Mouse (Mus musculus) small intestine, adult 2 months (tissue): Measurements from ENCODE around the gene Slc22a20. TPM values are rescaled to one million over a fixed set of nuclear protein-coding genes. Genes with fewer than 3 reads are reported as not detected.
A peak's percentile ranks its signal among the peaks of the same experiment; 100 is the strongest.

ENCODE experiments used
- H3K27ac ChIP-seq: fragments of 200-500 bp; 2 replicates; pipeline ENCODE4 v1.5.1; 2012; ENCODE audit warnings: low read depth, low read length, control low read depth, inconsistent platforms; ENCODE audit not compliant: insufficient read depth
- H3K27me3 ChIP-seq: fragments of 200-500 bp; 2 replicates; pipeline ENCODE4 v1.6.1; 2012; ENCODE audit warnings: mild to moderate bottlenecking, moderate library complexity, low read length, inconsistent platforms; ENCODE audit not compliant: control insufficient read depth, insufficient read depth
- H3K36me3 ChIP-seq: fragments of 200-500 bp; 2 replicates; pipeline ENCODE4 v1.6.1; 2012; ENCODE audit warnings: mild to moderate bottlenecking, low read length, control low read depth, inconsistent platforms; ENCODE audit not compliant: control insufficient read depth, insufficient read depth
- H3K4me1 ChIP-seq: fragments of 200-500 bp; 2 replicates; pipeline ENCODE4 v1.6.1; 2012; ENCODE audit warnings: low read length, inconsistent platforms, mixed read lengths; ENCODE audit not compliant: control insufficient read depth, insufficient read depth, insufficient read length
- H3K4me3 ChIP-seq: fragments of 200-500 bp; 2 replicates; pipeline ENCODE4 v1.5.1; 2012; ENCODE audit warnings: low read depth, mild to moderate bottlenecking, control low read depth, inconsistent platforms, low read length, moderate library complexity
- CTCF ChIP-seq: fragments of 200-500 bp; IDR thresholded peaks from 2 replicates; pipeline ENCODE4 v1.5.1; 2012; ENCODE audit warnings: low read depth, mild to moderate bottlenecking, control low read depth, inconsistent platforms, low read length, moderate library complexity, mixed read lengths; ENCODE audit not compliant: insufficient replicate concordance, insufficient read length; ENCODE audit errors: extremely low read depth
- POLR2A ChIP-seq: fragments of 200-500 bp; IDR thresholded peaks from 2 replicates; pipeline ENCODE4 v1.6.1; 2012; ENCODE audit warnings: low read depth, mild to moderate bottlenecking, control low read depth, inconsistent platforms, low read length, moderate library complexity
- WGBS: fragments of 180-500 bp; shearing (Covaris S2); methylation state at CpG from one replicate; pipeline ENCODE4 v1.1.7; 2018; 5-methylcytosine and 5-hydroxymethylcytosine counted together
- polyA plus RNA-seq: library from polyadenylated mRNA; depleted of rRNA; stranded (reverse); fragments of >200 nt; gene quantifications from 2 replicates; pipeline ENCODE4 v1.2.3, GENCODE M21; 2012

The Slc22a20 gene
- polyA plus RNA-seq, 1 experiment: 0.08 TPM

GRCm38 (mm10) chr19:5967664-5968063 lies 18.3 kb downstream of the Slc22a20 start:
- Histone ChIP-seq H3K4me1 (peaks cover 14% of the 10 kb centered on the region; the same call in 1 of the 2 replicates), H3K27me3 (no peaks in the 10 kb centered on the region), H3K36me3 (no peaks in the 10 kb centered on the region), H3K4me3 (no peak overlapping the region), H3K27ac (no peak overlapping the region)
- 91% methylated on average over 10 of the region's 10 CpGs for WGBS
- no peak for TF ChIP-seq POLR2A
- TF ChIP-seq CTCF: no peak

DNA sequence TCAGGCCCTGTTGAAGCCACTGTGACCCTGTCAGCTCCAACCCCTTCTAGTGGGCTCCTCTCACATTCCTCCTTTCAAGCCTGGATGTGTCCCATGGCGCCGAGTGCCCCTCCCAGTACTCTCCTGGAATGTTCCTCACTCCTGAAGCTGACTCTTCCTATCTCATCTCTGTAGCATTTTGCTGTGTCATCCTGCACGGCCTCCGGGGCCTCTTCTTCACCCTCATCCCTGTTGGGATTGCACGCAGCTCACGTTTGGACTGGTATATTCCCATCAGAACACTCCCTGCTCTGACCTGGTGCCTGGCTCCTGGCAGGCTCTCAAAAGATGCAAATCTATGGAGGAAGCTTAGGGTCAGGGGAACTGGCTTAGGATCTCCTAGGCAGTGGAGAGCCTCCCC lies 19.2 kb downstream of the Slc22a20 start:
- Histone ChIP-seq H3K4me1 (peaks cover 14% of the 10 kb centered on the region; the same call in 1 of the 2 replicates), H3K27ac (no peak overlapping the region), H3K27me3 (no peaks in the 10 kb centered on the region), H3K4me3 (no peak overlapping the region), H3K36me3 (no peaks in the 10 kb centered on the region)
- WGBS: 69% methylated on average over 6 of the region's 6 CpGs
- TF ChIP-seq POLR2A (no peak), CTCF (no peak)

- 85% methylated on average over 2 of the region's 2 CpGs for WGBS
- 0 out of 2 replicates have a peak, but pooled peaks cover 2% of the 10 kb centered on the region for H3K36me3 ChIP-seq
- no peak overlapping the region for H3K4me3 ChIP-seq
- no peaks in the 10 kb centered on the region for H3K27me3 ChIP-seq
- peaks cover 17% of the 10 kb centered on the region; the same call in 1 of the 2 replicates for H3K4me1 ChIP-seq
- no peak overlapping the region for H3K27ac ChIP-seq
- TF ChIP-seq POLR2A (no peak), CTCF (no peak)
Measured at GRCm38 (mm10) chr19:5965910-5966309, 20.0 kb downstream of the Slc22a20 start.

- TF ChIP-seq CTCF (peak; percentile 90; the same call in 1 of the 2 replicates), POLR2A (no peak)
- no peak overlapping the region for H3K4me3 ChIP-seq
- 0 out of 2 replicates have a peak, but pooled peaks cover 2% of the 10 kb centered on the region for H3K36me3 ChIP-seq
- H3K27ac ChIP-seq: no peak overlapping the region
- peaks cover 12% of the 10 kb centered on the region; the same call in 1 of the 2 replicates for H3K4me1 ChIP-seq
- no peaks in the 10 kb centered on the region for H3K27me3 ChIP-seq
- 6% methylated on average over 4 of the region's 4 CpGs for WGBS
Measured at GRCm38 (mm10) chr19:5965280-5965679, 20.7 kb downstream of the Slc22a20 start.

DNA sequence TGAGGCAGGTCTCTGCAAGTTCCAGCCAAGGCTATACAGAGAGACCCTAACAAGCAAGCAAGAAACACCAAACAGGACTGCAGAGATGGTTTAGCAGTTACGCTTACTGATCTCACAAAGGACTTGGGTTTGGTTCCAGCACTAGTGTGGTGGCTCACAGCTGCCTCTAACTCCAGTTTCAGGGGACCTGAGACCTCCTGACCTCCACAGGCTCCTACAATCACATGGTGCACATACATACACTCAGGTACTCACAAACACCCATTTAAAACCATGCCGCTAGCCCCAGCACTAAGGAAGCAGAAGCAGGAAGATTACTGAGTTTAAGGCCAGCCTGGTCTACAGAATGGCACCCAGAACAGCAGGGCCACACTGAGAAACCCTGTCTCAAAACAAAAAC lies 21.1 kb downstream of the Slc22a20 start:
- no peak overlapping the region for H3K4me3 ChIP-seq
- H3K4me1 ChIP-seq: peaks cover 9% of the 10 kb centered on the region; the same call in 1 of the 2 replicates
- no peak for TF ChIP-seq CTCF
- no peak for TF ChIP-seq POLR2A
- 90% methylated on average over 2 of the region's 2 CpGs for WGBS
- no peaks in the 10 kb centered on the region for H3K27me3 ChIP-seq
- H3K27ac ChIP-seq: no peak overlapping the region
- 0 out of 2 replicates have a peak, but pooled peaks cover 2% of the 10 kb centered on the region for H3K36me3 ChIP-seq

GRCm38 (mm10) chr19:5963883-5964562 lies 21.9 kb downstream of the Slc22a20 start, which contains the start of gene Pola2:
Gene Pola2, minus strand, starts transcription at chr19:5964202.
- Histone ChIP-seq H3K4me1 (peaks cover 9% of the 10 kb centered on the region; the same call in 1 of the 2 replicates), H3K4me3 (peak within 1 kb of the TSS; percentile 89), H3K27me3 (no peaks in the 10 kb centered on the region), H3K27ac (peak within 1 kb of the TSS; percentile 15), H3K36me3 (0 out of 2 replicates have a peak, but pooled peaks cover 2% of the 10 kb centered on the region)
- TF ChIP-seq CTCF (peak; percentile 6; the same call in 1 of the 2 replicates), POLR2A (peak; percentile 56)
- under 1% methylated on average over 50 of the region's 50 CpGs for WGBS

DNA sequence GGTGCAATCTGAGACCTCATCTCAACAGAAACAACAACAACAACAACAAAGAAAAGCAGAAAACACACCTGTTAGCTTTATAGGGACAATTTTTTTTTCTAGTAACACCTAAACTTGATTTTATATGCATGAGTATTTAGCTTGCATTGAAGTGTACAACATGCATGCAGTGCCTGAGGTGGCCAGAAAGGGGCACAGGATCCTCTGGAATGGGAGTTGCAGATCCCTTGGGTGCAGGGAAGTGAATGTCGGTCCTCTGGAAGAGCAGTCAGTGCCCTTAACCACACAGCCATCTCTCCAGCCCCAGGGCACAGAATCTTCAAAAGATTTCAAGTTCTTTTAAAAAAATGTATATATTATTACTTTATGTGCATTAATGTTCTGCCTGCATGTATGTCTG lies 23.3 kb downstream of the Slc22a20 start:
- H3K4me3 ChIP-seq: no peak overlapping the region
- WGBS: 11% methylated on average over 1 of the region's 1 CpGs

More for the DNA sequence above, 23.3 kb downstream of the Slc22a20 start:
- H3K27ac ChIP-seq: no peak overlapping the region
- H3K27me3 ChIP-seq: no peaks in the 10 kb centered on the region
- TF ChIP-seq CTCF (no peak), POLR2A (no peak)
- 0 out of 2 replicates have a peak, but pooled peaks cover 2% of the 10 kb centered on the region for H3K36me3 ChIP-seq
- peaks cover 9% of the 10 kb centered on the region; the same call in 1 of the 2 replicates for H3K4me1 ChIP-seq
